Mouse (Mus musculus): ENCODE data around the gene Fam198a. TPM values are rescaled to one million over a fixed set of nuclear protein-coding genes. Genes with fewer than 3 reads are reported as not detected.

The Fam198a gene
- polyA plus RNA-seq (2021; fragmentation: Nextera tagmentation): 3.9 and 4.1 TPM in 2 replicates
- long read RNA-seq, experiment 1, partial matches to known transcripts: 0 of 5 reads
- long read RNA-seq, experiment 1, other reads (novel, unspliced or antisense): 2 of 5 reads
- long read RNA-seq, experiment 2, transcript Fam198a-204 (5 exons, 2,149 nt): major isoform, 15 of 31 reads
- long read RNA-seq, experiment 2, partial matches to known transcripts: 7 of 31 reads
- long read RNA-seq, experiment 2, other reads (novel, unspliced or antisense): 7 of 31 reads

DNA sequence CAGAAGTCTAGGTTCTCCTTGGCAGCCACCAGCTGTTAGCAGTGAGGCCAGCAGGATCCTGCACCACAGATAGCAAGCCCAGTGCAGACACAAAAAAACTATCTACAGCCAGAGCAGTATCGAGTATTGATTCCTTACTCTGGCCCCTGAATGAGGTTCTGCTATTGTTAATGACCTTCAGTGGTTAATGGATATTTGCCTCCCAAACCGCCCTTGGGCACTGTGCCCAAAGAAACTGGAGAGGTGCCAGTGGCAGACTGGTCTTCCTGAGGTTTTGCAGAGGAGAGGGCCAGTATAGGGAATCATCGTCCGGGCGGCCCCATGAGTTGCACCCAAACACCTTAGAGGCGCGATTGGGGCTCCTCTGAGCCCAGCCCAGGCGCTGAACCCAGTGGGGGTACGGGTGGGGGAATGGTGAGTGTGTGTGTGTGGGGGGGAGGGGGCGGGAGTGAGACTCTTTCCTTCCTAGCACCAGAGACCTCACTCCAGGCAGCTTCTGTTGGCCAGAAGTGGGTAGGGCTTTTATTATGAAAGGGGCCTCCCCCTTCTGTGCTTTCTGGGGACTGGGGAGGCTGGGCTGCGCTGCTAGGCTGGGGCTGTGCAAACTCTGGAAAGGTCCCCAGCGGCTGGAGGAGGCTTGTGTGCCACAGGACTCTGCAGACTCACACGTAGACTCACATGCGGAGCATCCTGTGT, at the start of gene Fam198a:
Gene Fam198a (plus strand): TSS at position 571 of the 696 bp plus-strand sequence.

DNA sequence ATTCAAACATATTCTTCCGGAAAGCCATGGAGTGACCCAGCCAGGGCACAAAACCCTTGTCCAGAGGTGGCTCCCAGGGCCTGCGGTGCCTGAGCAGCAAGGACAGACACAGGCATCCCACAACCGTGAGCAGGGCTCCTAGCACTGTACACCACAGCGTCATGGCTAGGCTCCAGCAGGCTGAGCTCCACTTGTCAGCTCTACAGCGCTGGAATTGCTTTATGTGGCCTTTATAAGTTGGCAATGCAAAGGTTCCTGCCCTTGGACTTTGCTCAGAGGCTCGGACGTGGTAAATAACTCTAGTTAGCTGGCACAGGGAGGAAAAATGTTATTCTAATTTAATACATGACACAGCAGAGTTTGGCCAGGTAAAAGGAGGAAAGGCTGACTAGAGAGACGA, 34.7 kb upstream of the Fam198a start, which contains the start of gene Cyp8b1:
Gene Cyp8b1 (minus strand): TSS at position 204 of the 400 bp plus-strand sequence.

GRCm38 (mm10) chr9:121997010-121997409, 46.2 kb downstream of the Fam198a start, which contains the start of gene Pomgnt2:
Gene Pomgnt2 (minus strand): TSS chr9:121997110.

Other genes starting within 250 kb of the Fam198a start
- 6.5 and 7.4 TPM in 2 replicates for gene Sec22c, start 245.5 kb upstream of the Fam198a start, polyA plus RNA-seq (2021; fragmentation: Nextera tagmentation)
- gene Ss18l2, start 240.7 kb upstream of the Fam198a start, polyA plus RNA-seq (2021; fragmentation: Nextera tagmentation): 313 and 385 TPM in 2 replicates
- gene Nktr, start 231.8 kb upstream of the Fam198a start, polyA plus RNA-seq (2021; fragmentation: Nextera tagmentation): 18.0 and 18.4 TPM in 2 replicates
- 5.8 and 7.2 TPM in 2 replicates for gene Zfp651, start 191.7 kb upstream of the Fam198a start, polyA plus RNA-seq (2021; fragmentation: Nextera tagmentation)
- gene Klhl40, start 173.4 kb upstream of the Fam198a start, polyA plus RNA-seq (2021; fragmentation: Nextera tagmentation): 6.4 and 7.5 TPM in 2 replicates
- gene Hhatl, start 158.5 kb upstream of the Fam198a start, polyA plus RNA-seq (2021; fragmentation: Nextera tagmentation): 11.8 and 12.8 TPM in 2 replicates
- 10.9 and 13.5 TPM in 2 replicates for gene Ccdc13, start 111.5 kb upstream of the Fam198a start, polyA plus RNA-seq (2021; fragmentation: Nextera tagmentation)
- 261 and 275 TPM in 2 replicates for gene Higd1a, start 92.6 kb upstream of the Fam198a start, polyA plus RNA-seq (2021; fragmentation: Nextera tagmentation)
- gene Ackr2, start 52.6 kb upstream of the Fam198a start, polyA plus RNA-seq (2021; fragmentation: Nextera tagmentation): 0.41 and 0.63 TPM in 2 replicates
- gene Cyp8b1, start 34.7 kb upstream of the Fam198a start, polyA plus RNA-seq (2021; fragmentation: Nextera tagmentation): not detected in 2 replicates
- gene Pomgnt2, start 46.1 kb downstream of the Fam198a start, polyA plus RNA-seq (2021; fragmentation: Nextera tagmentation): 46.9 and 56.4 TPM in 2 replicates
- gene Snrk, start 166.3 kb downstream of the Fam198a start, polyA plus RNA-seq (2021; fragmentation: Nextera tagmentation): 65.2 and 68.9 TPM in 2 replicates